Mouse (Mus musculus): Measurements from ENCODE around the gene Glud1. TPM values are rescaled to one million over a fixed set of nuclear protein-coding genes. Genes with fewer than 3 reads are reported as not detected.

Gene Glud1
- total and polyA plus RNA-seq, 2 experiments from 2014 or later: 55.9 to 58.3 TPM

DNA sequence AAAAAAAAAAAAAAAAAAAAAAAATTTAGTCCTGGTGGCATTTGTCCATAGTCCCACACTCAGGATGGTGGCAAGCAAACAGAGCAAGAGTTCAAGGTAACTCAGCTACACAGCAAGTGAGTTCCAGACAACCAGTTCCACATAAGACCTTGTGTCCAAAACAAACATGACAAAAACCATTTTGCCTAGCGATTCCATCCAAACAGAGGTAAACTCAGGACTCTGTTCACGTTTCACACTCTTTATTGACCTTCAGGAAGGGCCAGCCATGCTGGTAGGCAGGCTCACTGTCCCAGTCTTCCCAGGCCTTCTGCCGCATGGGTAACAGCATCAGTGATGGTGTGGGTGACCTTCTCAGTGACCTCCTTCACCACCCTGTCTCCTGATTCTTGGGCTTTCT lies 41.1 kb downstream of the Glud1 start:
- no peaks in the 10 kb centered on the region for H3K36me3 ChIP-seq (replicated peaks; ENCODE audit: control insufficient read depth, insufficient read depth, low read length)
- H3K4me3 ChIP-seq (ENCODE audit: low read depth, low read length): no peak overlapping the region
- WGBS: 71% methylated on average over 3 of the region's 3 CpGs
- no peaks in the 10 kb centered on the region for H3K4me1 ChIP-seq (ENCODE audit: control insufficient read depth, insufficient read depth)
- H3K4me2 ChIP-seq (ENCODE audit: low read depth, low read length): no peak overlapping the region
- H3K9ac ChIP-seq (replicated peaks; ENCODE audit: low read depth, low read length): no peak overlapping the region
- no peak overlapping the region for H3K27ac ChIP-seq (ENCODE audit: low read depth)
- no peak for DNase-seq (ENCODE audit: low spot score)
- ATAC-seq (ENCODE audit: insufficient read depth, low read depth): no peak
- TF ChIP-seq EP300 (IDR thresholded peaks at IDR 0.05; ENCODE audit: low read depth): no peak
- no peak for TF ChIP-seq CTCF (IDR thresholded peaks at IDR 0.05; ENCODE audit: low read depth)
- H3K27me3 ChIP-seq (ENCODE audit: control insufficient read depth, insufficient read depth, low read length): no peaks in the 10 kb centered on the region
- no peaks in the 10 kb centered on the region for H3K9me3 ChIP-seq (replicated peaks; ENCODE audit: control insufficient read depth, low read length)

GRCm38 (mm10) chr14:34352523-34352922 lies 42.0 kb downstream of the Glud1 start:
- WGBS: 55% methylated on average over 6 of the region's 6 CpGs
- TF ChIP-seq CTCF (IDR thresholded peaks at IDR 0.05; ENCODE audit: low read depth): no peak
- no peak for TF ChIP-seq EP300 (IDR thresholded peaks at IDR 0.05; ENCODE audit: low read depth)
- no peaks in the 10 kb centered on the region for H3K27me3 ChIP-seq (ENCODE audit: control insufficient read depth, insufficient read depth, low read length)

DNA sequence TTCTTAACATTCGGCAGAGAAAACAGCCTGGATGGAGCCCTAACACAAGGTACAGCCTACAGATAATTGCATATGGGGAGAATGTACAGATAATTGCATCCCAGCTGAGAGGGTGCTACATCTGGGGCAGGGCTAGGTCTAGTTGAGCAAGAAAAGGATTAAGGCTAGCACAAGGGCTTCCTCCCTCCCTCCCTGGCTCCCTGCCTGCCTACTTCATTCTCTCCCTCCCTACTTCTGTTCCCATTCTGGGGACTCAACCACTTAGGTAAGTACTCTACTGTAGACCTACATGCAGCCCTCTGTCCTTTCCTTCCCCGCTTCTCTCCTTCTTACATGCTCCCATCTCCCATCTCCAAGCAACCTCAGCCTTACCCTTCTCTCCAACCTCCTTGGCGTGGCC lies 42.8 kb downstream of the Glud1 start:
- H3K27ac ChIP-seq (ENCODE audit: low read depth): no peak overlapping the region
- no peak overlapping the region for H3K4me3 ChIP-seq (ENCODE audit: low read depth, low read length)
- 83% methylated on average over 3 of the region's 3 CpGs for WGBS
- H3K4me2 ChIP-seq (ENCODE audit: low read depth, low read length): no peak overlapping the region
- H3K36me3 ChIP-seq (replicated peaks; ENCODE audit: control insufficient read depth, insufficient read depth, low read length): no peaks in the 10 kb centered on the region
- no peak overlapping the region for H3K9ac ChIP-seq (replicated peaks; ENCODE audit: low read depth, low read length)
- H3K4me1 ChIP-seq (ENCODE audit: control insufficient read depth, insufficient read depth): no peaks in the 10 kb centered on the region
- no peaks in the 10 kb centered on the region for H3K27me3 ChIP-seq (ENCODE audit: control insufficient read depth, insufficient read depth, low read length)
- ATAC-seq (ENCODE audit: insufficient read depth, low read depth) (no peak), DNase-seq (ENCODE audit: low spot score) (no peak)
- H3K9me3 ChIP-seq (replicated peaks; ENCODE audit: control insufficient read depth, low read length): no peaks in the 10 kb centered on the region
- TF ChIP-seq EP300 (IDR thresholded peaks at IDR 0.05; ENCODE audit: low read depth) (no peak), CTCF (IDR thresholded peaks at IDR 0.05; ENCODE audit: low read depth) (no peak)

More at GRCm38 (mm10) chr14:34352523-34352922, 42.0 kb downstream of the Glud1 start:
- Histone ChIP-seq H3K4me2 (ENCODE audit: low read depth, low read length) (no peak overlapping the region), H3K36me3 (replicated peaks; ENCODE audit: control insufficient read depth, insufficient read depth, low read length) (no peaks in the 10 kb centered on the region), H3K4me1 (ENCODE audit: control insufficient read depth, insufficient read depth) (no peaks in the 10 kb centered on the region), H3K4me3 (ENCODE audit: low read depth, low read length) (no peak overlapping the region), H3K9me3 (replicated peaks; ENCODE audit: control insufficient read depth, low read length) (no peaks in the 10 kb centered on the region), H3K9ac (replicated peaks; ENCODE audit: low read depth, low read length) (no peak overlapping the region), H3K27ac (ENCODE audit: low read depth) (no peak overlapping the region)
- no peak for DNase-seq (ENCODE audit: low spot score)
- ATAC-seq (ENCODE audit: insufficient read depth, low read depth): no peak

DNA sequence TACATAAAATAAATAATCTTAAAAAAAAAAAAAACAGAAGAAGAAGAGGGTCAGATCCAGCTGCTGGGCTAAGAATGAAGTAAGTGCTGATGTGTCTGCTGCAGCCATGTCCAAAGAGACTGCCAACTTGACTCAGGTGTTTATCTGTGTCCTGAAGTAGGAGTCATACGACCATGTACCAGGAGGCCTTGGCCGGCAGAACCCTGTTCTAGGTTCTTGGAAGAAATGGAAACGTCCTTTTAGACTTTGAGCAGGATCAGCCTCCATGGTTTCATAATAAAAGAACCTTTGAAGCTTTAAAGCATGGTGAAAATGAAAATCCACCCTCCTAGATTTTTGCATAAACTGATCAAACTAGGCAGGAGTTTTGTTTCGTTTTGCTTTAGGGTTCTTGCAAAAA lies 43.9 kb downstream of the Glud1 start:
- ATAC-seq (ENCODE audit: insufficient read depth, low read depth): no peak
- Histone ChIP-seq H3K36me3 (replicated peaks; ENCODE audit: control insufficient read depth, insufficient read depth, low read length) (no peaks in the 10 kb centered on the region), H3K4me1 (ENCODE audit: control insufficient read depth, insufficient read depth) (no peaks in the 10 kb centered on the region), H3K27ac (ENCODE audit: low read depth) (no peak overlapping the region), H3K9me3 (replicated peaks; ENCODE audit: control insufficient read depth, low read length) (no peaks in the 10 kb centered on the region), H3K4me2 (ENCODE audit: low read depth, low read length) (no peak overlapping the region), H3K9ac (replicated peaks; ENCODE audit: low read depth, low read length) (no peak overlapping the region), H3K4me3 (ENCODE audit: low read depth, low read length) (no peak overlapping the region), H3K27me3 (ENCODE audit: control insufficient read depth, insufficient read depth, low read length) (no peaks in the 10 kb centered on the region)
- 70% methylated on average over 4 of the region's 4 CpGs for WGBS
- TF ChIP-seq CTCF (IDR thresholded peaks at IDR 0.05; ENCODE audit: low read depth) (no peak), EP300 (IDR thresholded peaks at IDR 0.05; ENCODE audit: low read depth) (no peak)
- no peak for DNase-seq (ENCODE audit: low spot score)

GRCm38 (mm10) chr14:34355301-34355700 lies 44.8 kb downstream of the Glud1 start, which contains the start of gene Fam25c:
TSS of gene Fam25c (minus strand) at chr14:34355433.
- no peak within 1 kb of the TSS for H3K27ac ChIP-seq (ENCODE audit: low read depth)
- no peak for ATAC-seq (ENCODE audit: insufficient read depth, low read depth)
- no peaks in the 10 kb centered on the region for H3K9me3 ChIP-seq (replicated peaks; ENCODE audit: control insufficient read depth, low read length)
- 74% methylated on average over 6 of the region's 6 CpGs for WGBS
- H3K4me2 ChIP-seq (ENCODE audit: low read depth, low read length): no peak within 1 kb of the TSS
- no peak for TF ChIP-seq EP300 (IDR thresholded peaks at IDR 0.05; ENCODE audit: low read depth)
- no peak for TF ChIP-seq CTCF (IDR thresholded peaks at IDR 0.05; ENCODE audit: low read depth)
- no peak for DNase-seq (ENCODE audit: low spot score)
- no peaks in the 10 kb centered on the region for H3K27me3 ChIP-seq (ENCODE audit: control insufficient read depth, insufficient read depth, low read length)
- no peaks in the 10 kb centered on the region for H3K36me3 ChIP-seq (replicated peaks; ENCODE audit: control insufficient read depth, insufficient read depth, low read length)
- H3K4me1 ChIP-seq (ENCODE audit: control insufficient read depth, insufficient read depth): no peaks in the 10 kb centered on the region
- H3K4me3 ChIP-seq (ENCODE audit: low read depth, low read length): no peak within 1 kb of the TSS
- H3K9ac ChIP-seq (replicated peaks; ENCODE audit: low read depth, low read length): no peak within 1 kb of the TSS

- Histone ChIP-seq H3K9ac (replicated peaks; ENCODE audit: low read depth, low read length) (no peak overlapping the region), H3K9me3 (replicated peaks; ENCODE audit: control insufficient read depth, low read length) (no peaks in the 10 kb centered on the region), H3K4me1 (ENCODE audit: control insufficient read depth, insufficient read depth) (no peaks in the 10 kb centered on the region), H3K27me3 (ENCODE audit: control insufficient read depth, insufficient read depth, low read length) (no peaks in the 10 kb centered on the region), H3K4me2 (ENCODE audit: low read depth, low read length) (no peak overlapping the region), H3K36me3 (replicated peaks; ENCODE audit: control insufficient read depth, insufficient read depth, low read length) (no peaks in the 10 kb centered on the region), H3K27ac (ENCODE audit: low read depth) (no peak overlapping the region), H3K4me3 (ENCODE audit: low read depth, low read length) (no peak overlapping the region)
- 67% methylated on average over 7 of the region's 7 CpGs for WGBS
- DNase-seq (ENCODE audit: low spot score) (no peak), ATAC-seq (ENCODE audit: insufficient read depth, low read depth) (no peak)
- no peak for TF ChIP-seq CTCF (IDR thresholded peaks at IDR 0.05; ENCODE audit: low read depth)
- TF ChIP-seq EP300 (IDR thresholded peaks at IDR 0.05; ENCODE audit: low read depth): no peak
These were observed 47.3 kb downstream of the Glud1 start for GRCm38 (mm10) chr14:34357671-34358455.
